Mouse (Mus musculus) bone marrow macrophage, adult 2 months (primary cell): ENCODE results near the gene Stard3.

ENCODE experiments used
- CTCF ChIP-seq: IDR thresholded peaks from 2 replicates; pipeline ENCODE4 v1.5.1; 2012; ENCODE audit warnings: low read depth, mild to moderate bottlenecking, low read length, moderate library complexity
- POLR2A ChIP-seq: IDR thresholded peaks from 2 replicates; pipeline ENCODE4 v1.6.1; 2012; ENCODE audit warnings: mild to moderate bottlenecking, low read depth, low read length, borderline replicate concordance

GRCm38 (mm10) chr11:98328371-98329069, 29.6 kb upstream of the Stard3 start:
- TF ChIP-seq POLR2A (no peak), CTCF (no peak)
